Mouse (Mus musculus): Measurements from ENCODE around the gene Ephb1.

Gene Ephb1

GRCm38 (mm10) chr9:101994086-101994485 is 360.4 kb downstream of the Ephb1 start:
- no peak for DNase-seq (ENCODE audit: low spot score in 2 of 2)

GRCm38 (mm10) chr9:101990836-101991235 is 363.7 kb downstream of the Ephb1 start:
- peak in 1 of 2 experiments; percentile 22 for DNase-seq (ENCODE audit: low spot score in 2 of 2)

- DNase-seq (ENCODE audit: low spot score in 2 of 2): no peak
These were observed 364.5 kb downstream of the Ephb1 start for GRCm38 (mm10) chr9:101990032-101990431.

DNA sequence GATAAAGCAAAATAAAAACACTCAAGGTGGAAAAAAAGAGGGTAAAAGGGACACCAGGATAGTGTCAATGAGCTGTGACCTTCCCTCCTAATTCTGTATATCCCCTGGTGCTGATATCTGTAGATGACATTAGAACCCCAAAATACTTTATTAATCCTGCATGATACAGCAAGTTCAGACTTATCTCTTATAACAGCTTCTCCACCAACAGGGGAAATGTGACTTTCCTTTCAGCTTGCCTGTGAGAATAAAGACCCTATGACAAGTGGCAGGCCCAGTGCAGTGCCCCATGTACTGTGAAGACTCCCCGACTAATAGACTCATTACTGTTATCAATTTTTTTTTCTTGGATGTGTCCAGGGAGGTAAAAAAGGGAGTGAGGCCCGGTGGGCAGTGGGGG is 367.6 kb downstream of the Ephb1 start:
- DNase-seq (ENCODE audit: low spot score in 2 of 2): no peak

GRCm38 (mm10) chr9:101982378-101982777 is 372.1 kb downstream of the Ephb1 start:
- no peak for DNase-seq (ENCODE audit: low spot score in 2 of 2)

DNA sequence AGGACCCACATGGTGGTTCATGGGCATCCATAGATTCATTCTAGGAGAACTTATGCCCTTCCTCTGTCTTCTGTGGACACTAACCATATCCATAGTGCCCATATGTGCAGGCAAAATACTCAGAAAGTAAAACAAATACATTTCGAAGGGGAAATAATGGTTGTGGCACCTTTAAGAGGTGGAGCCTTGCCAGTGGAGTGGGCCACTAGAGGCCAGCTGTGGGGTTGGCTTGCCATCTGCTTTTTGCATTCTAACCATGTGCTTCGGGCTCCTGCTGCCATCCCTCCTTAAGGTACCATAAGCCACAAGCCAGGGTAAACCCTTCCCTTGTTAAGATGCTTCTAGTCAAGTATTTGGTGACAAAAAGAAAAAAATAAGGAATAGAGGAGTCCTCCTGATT is 373.3 kb downstream of the Ephb1 start:
- no peak for DNase-seq (ENCODE audit: low spot score in 2 of 2)

- peak; percentile 10 to 41 for DNase-seq (ENCODE audit: low spot score in 2 of 2)
These were observed 377.5 kb downstream of the Ephb1 start for GRCm38 (mm10) chr9:101976884-101977465.

- no peak for DNase-seq (ENCODE audit: low spot score in 2 of 2)
These were observed 382.2 kb downstream of the Ephb1 start for GRCm38 (mm10) chr9:101972314-101972713.

- peak in 1 of 2 experiments; percentile 7 for DNase-seq (ENCODE audit: low spot score in 2 of 2)
These were observed 382.7 kb downstream of the Ephb1 start for GRCm38 (mm10) chr9:101971806-101972205.

DNA sequence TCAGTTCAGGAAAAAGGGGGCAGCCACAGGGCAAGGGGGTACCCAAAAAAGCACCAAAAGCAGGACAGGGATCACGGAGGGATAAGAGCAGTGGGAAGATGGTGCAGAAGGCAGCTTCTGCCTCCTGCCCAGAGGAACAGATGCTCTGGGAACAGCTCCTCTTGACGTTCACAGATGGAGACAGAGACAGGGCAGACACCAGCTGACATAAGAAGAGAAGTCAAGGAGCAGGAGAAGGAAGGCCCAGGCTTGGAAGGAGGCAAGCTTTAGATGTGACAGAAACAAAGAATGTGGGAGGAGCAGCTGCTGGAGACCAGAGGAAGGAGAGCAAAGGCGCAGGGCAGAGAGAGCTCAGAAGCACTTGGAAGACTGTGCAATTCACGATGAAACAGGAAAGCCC is 398.3 kb downstream of the Ephb1 start:
- peak; percentile 15 to 24 for DNase-seq (ENCODE audit: low spot score in 2 of 2)

- no peak for DNase-seq (ENCODE audit: low spot score in 2 of 2)
These were observed 400.0 kb downstream of the Ephb1 start for GRCm38 (mm10) chr9:101954529-101954928.

GRCm38 (mm10) chr9:101950101-101950500 is 404.4 kb downstream of the Ephb1 start:
- no peak for DNase-seq (ENCODE audit: low spot score in 2 of 2)

GRCm38 (mm10) chr9:101945814-101946213 is 408.7 kb downstream of the Ephb1 start:
- no peak for DNase-seq (ENCODE audit: low spot score in 2 of 2)

DNA sequence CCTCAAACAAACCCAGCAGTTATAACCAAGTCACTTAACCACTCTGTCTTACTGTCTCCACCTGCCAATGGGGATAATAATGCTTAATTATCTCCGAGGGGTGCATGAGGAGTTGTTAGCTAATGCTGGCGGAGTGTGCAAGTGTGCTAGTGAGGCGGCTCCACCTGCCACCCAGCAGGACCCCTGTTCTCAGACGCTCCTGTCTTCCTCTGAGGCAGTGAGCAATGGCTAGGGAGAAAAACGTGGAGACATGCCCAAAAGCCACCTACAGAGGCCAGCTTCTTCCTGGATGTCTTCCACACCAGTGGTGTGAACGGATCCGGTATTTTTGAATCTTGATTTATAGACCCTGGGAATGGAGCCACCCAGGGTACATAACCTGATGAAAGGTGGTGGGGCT is 409.2 kb downstream of the Ephb1 start:
- no peak for DNase-seq (ENCODE audit: low spot score in 2 of 2)

DNA sequence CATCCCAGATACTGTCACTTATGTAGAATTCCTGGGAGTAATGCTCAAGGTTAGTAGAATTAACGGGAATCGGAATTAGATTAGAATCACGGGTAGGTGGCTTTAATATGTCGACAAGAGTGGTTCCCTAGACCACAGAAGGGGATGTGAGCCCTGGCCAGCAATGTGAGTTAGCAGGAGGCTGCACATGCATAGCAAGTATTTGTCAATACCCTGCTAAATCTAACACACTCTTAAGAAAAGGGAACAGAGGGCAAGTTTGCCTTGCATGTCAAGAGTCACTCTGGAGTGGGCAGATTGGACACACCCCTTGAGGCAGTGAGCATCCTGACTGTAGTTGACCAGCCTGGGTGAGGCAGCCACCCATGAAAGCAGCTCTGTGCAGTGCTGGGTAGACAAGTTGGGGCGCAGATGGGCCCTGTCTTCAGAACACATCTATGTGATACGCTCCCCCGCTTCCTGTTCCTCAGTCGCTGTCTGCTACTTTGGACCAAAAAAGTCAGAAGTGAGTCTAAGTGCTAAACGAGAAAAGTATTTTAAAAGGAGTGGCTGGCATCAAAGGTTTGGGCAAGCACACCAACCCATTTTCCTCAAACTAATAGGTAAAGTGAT is 412.3 kb downstream of the Ephb1 start:
- no peak for DNase-seq (ENCODE audit: low spot score in 2 of 2)

GRCm38 (mm10) chr9:101940182-101940581 is 414.3 kb downstream of the Ephb1 start:
- no peak for DNase-seq (ENCODE audit: low spot score in 2 of 2)

DNA sequence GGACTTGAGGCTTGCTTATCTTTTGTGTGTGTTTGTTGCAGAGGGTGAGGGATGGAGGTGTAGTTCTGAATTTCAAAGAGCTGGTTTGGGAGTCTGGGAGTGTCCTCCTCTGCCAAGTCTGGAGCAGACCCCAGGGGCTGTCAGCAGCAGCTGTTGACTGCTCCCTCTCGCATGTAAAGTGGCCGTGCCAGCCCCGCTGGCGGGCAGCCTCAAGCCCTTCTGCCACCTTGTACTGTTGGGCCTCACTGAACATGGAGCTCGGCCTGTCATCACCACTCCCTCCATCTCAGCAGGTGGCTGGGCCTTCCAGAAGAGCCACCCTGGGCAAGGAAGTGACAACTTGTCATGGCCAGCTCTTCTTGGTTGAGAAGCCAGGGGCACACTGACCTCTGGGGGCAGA is 415.5 kb downstream of the Ephb1 start:
- DNase-seq (ENCODE audit: low spot score in 2 of 2): no peak

- DNase-seq (ENCODE audit: low spot score in 2 of 2): no peak
These were observed 416.4 kb downstream of the Ephb1 start for GRCm38 (mm10) chr9:101938066-101938465.

- no peak for DNase-seq (ENCODE audit: low spot score in 2 of 2)
These were observed 419.6 kb downstream of the Ephb1 start for GRCm38 (mm10) chr9:101934887-101935286.

GRCm38 (mm10) chr9:101933946-101934573 is 420.4 kb downstream of the Ephb1 start:
- DNase-seq (ENCODE audit: low spot score in 2 of 2): no peak

GRCm38 (mm10) chr9:101924829-101925228 is 429.7 kb downstream of the Ephb1 start:
- no peak for DNase-seq (ENCODE audit: low spot score in 2 of 2)

- no peak for DNase-seq (ENCODE audit: low spot score in 2 of 2)
These were observed 431.6 kb downstream of the Ephb1 start for GRCm38 (mm10) chr9:101922846-101923245.

DNA sequence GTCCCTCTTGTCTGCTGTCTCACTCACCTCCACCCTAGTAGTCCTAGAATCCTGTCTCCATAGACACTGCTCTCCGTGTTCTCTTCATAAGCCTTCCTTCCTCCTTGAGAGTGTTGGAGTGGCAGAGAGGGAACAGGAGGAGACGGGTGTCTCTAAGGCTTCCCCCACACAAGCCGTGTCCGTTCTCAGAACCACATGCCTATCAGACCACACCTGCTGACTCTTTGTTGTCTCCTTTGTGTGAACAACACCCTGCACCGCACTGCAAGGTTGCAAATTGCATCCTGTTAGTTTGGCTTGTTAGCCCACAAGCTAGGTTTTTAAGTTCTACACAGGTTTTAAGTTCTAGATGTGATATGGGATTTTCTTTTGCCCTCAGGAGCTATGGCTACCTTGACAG is 435.2 kb downstream of the Ephb1 start:
- DNase-seq (ENCODE audit: low spot score in 2 of 2): no peak
